Mouse (Mus musculus) NIH3T3 (cell line): ENCODE measurements around the gene Itprip.
"Not testable (repeated sequence)": the region's sequence is repeated elsewhere in the genome, so short reads cannot be mapped to it uniquely, and the experiment has no call there.

Experiments used
- DNase-seq: peaks from one replicate; pipeline ENCODE4 v3.0.0-alpha.2; 2012; ENCODE audit warnings: low read depth

Itprip gene

DNA sequence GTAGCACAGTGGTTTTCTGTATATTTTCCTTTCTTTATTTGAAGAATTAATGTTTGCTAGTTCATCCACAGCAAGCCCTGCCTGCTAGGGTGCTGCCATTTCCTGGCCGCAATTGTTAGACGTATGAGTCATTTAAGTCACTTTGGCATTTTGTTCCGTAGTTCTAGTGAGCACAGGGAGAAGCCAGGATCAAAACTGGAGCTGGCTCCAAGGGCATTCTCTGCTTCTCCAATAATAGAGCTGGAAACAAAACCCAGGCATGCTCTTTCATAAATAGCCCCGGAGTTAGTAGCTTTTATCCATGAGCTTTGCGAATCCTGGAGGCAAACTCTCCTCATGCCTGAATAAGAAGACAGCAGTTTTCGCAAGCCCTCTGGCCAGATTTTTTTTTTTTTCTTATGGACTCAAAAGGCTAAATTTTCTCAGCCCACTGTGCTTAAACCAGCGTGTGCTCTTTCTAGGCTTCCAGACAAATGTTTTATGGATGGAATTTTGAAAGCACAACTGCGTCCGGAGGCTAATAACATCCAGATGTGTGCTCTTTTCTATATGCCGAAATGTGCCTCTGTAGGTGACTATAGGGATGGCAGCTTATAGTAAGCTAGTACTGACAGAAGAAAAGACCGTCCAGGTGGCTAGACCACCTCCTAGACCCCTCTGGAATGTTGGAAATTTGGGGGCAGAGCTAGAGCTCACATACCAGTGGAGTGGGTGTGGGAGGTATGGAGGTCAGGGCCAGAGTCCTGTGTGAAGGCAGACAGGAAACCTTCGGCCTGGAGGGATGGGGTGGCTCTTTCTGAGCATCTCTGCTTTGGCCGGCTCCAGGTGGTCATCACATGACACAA lies 64.9 kb downstream of the Itprip start:
- peak; percentile 83 for DNase-seq

DNA sequence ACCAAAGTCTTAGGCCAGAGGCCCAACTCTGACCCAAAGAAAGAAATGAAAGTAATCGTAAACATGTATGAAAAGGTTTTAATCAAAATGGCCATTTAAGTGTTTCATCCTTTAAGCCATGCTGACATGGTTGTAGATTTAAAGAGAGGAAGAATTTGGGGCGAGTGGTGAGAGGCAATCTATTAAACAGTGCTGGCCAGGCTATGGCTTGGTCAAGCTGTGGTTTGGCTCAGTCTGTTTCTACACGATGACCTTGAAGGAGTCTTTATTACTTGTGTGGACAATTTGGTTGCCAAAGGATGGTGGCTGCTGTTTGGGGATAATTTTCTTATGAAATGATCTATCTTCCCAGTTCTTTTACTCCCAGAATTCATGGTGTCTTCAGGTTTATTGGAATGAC lies 66.0 kb downstream of the Itprip start:
- peak; percentile 46 for DNase-seq

- DNase-seq, result not testable (repeated sequence)
Observed at GRCm38 (mm10) chr19:47852131-47852530, 67.0 kb downstream of the Itprip start.

- DNase-seq, result no peak
Observed at GRCm38 (mm10) chr19:47849735-47850134, 69.4 kb downstream of the Itprip start.
